Mouse (Mus musculus) right cerebral cortex, adult 18-20 months (tissue): ENCODE measurements around the gene Fuom.
A peak's percentile ranks its signal among the peaks of the same experiment; 100 is the strongest.

ENCODE experiments used
- DNase-seq: peaks from one replicate; pipeline ENCODE4 v3.0.0; 2022; ENCODE audit warnings: mixed read lengths

The Fuom gene

GRCm38 (mm10) chr7:140098466-140098865 lies 3.8 kb downstream of the Fuom start:
- DNase-seq: no peak

GRCm38 (mm10) chr7:140096055-140096454 lies 6.2 kb downstream of the Fuom start:
- no peak for DNase-seq

GRCm38 (mm10) chr7:140095556-140095955 lies 6.7 kb downstream of the Fuom start:
- no peak for DNase-seq

GRCm38 (mm10) chr7:140094954-140095353 lies 7.3 kb downstream of the Fuom start:
- no peak for DNase-seq

- DNase-seq: no peak
Measured at GRCm38 (mm10) chr7:140092924-140093528, 9.2 kb downstream of the Fuom start, which contains the start of gene Prap1. TSS of gene Prap1 (plus strand) at chr7:140093395.

GRCm38 (mm10) chr7:140090601-140091000 lies 11.6 kb downstream of the Fuom start:
- DNase-seq: no peak

- peak; percentile 95 for DNase-seq
Measured at GRCm38 (mm10) chr7:140082242-140082678, 20.0 kb downstream of the Fuom start, which contains the start of gene Caly. TSS of gene Caly (minus strand) at chr7:140082548.

GRCm38 (mm10) chr7:140081408-140082241 lies 20.6 kb downstream of the Fuom start:
- DNase-seq: peak; percentile 55

GRCm38 (mm10) chr7:140080503-140081156 lies 21.6 kb downstream of the Fuom start:
- DNase-seq: peak; percentile 95

GRCm38 (mm10) chr7:140078711-140079110 lies 23.5 kb downstream of the Fuom start:
- DNase-seq: peak; percentile 82

- no peak for DNase-seq
Measured at GRCm38 (mm10) chr7:140077698-140078097, 24.5 kb downstream of the Fuom start.

- DNase-seq: no peak
Measured at GRCm38 (mm10) chr7:140070042-140070711, 32.1 kb downstream of the Fuom start.

- DNase-seq: no peak
Measured at GRCm38 (mm10) chr7:140067397-140067796, 34.8 kb downstream of the Fuom start.

- peak; percentile 73 for DNase-seq
Measured at GRCm38 (mm10) chr7:140063092-140063491, 39.1 kb downstream of the Fuom start.

- no peak for DNase-seq
Measured at GRCm38 (mm10) chr7:140062307-140062706, 39.9 kb downstream of the Fuom start.

- no peak for DNase-seq
Measured at GRCm38 (mm10) chr7:140061832-140062130, 40.5 kb downstream of the Fuom start.

- no peak for DNase-seq
Measured at GRCm38 (mm10) chr7:140060936-140061831, 41.1 kb downstream of the Fuom start.

- no peak for DNase-seq
Measured at GRCm38 (mm10) chr7:140059601-140060000, 42.6 kb downstream of the Fuom start.

- DNase-seq: no peak
Measured at GRCm38 (mm10) chr7:140058528-140058927, 43.7 kb downstream of the Fuom start.

GRCm38 (mm10) chr7:140057413-140058407 lies 44.5 kb downstream of the Fuom start:
- no peak for DNase-seq

GRCm38 (mm10) chr7:140054124-140054523 lies 48.1 kb downstream of the Fuom start:
- DNase-seq: no peak
